Mouse (Mus musculus) adrenal gland, adult 8-10 months (tissue): ENCODE data around the gene Rasa1. TPM values are rescaled to one million over a fixed set of nuclear protein-coding genes. Genes with fewer than 3 reads are reported as not detected.

ENCODE experiments used
- DNase-seq: peaks from one replicate; pipeline ENCODE4 v3.0.0; 2022
- total RNA-seq, 4 experiments: library from RNA; stranded (reverse); gene quantifications; 2 replicates each; pipeline ENCODE4 v1.2.4; 2022

The Rasa1 gene
- total RNA-seq: 10 to 100 TPM; 37.0 to 51.7 (median 48.2) TPM

GRCm38 (mm10) chr13:85288843-85289713, at the start of gene Rasa1:
Gene Rasa1 (minus strand): TSS chr13:85289130.
- peak; percentile 93 for DNase-seq

- no peak for DNase-seq
These were observed 22.6 kb upstream of the Rasa1 start for GRCm38 (mm10) chr13:85311547-85311946.

GRCm38 (mm10) chr13:85310968-85311367, 22.0 kb upstream of the Rasa1 start:
- no peak for DNase-seq

GRCm38 (mm10) chr13:85310483-85310882, 21.6 kb upstream of the Rasa1 start:
- no peak for DNase-seq

GRCm38 (mm10) chr13:85306039-85306438, 17.1 kb upstream of the Rasa1 start:
- DNase-seq: no peak

GRCm38 (mm10) chr13:85290651-85291050, 1.7 kb upstream of the Rasa1 start:
- DNase-seq: no peak

GRCm38 (mm10) chr13:85288574-85288842, 422 bp downstream of the Rasa1 start:
- DNase-seq: no peak

- DNase-seq: peak; percentile 28
These were observed 905 bp downstream of the Rasa1 start for GRCm38 (mm10) chr13:85287876-85288573.

- no peak for DNase-seq
These were observed 6.3 kb downstream of the Rasa1 start for GRCm38 (mm10) chr13:85282626-85283025.

- DNase-seq: no peak
These were observed 10.0 kb downstream of the Rasa1 start for GRCm38 (mm10) chr13:85278951-85279350.

GRCm38 (mm10) chr13:85274572-85274971, 14.4 kb downstream of the Rasa1 start:
- DNase-seq: no peak

GRCm38 (mm10) chr13:85273788-85274187, 15.1 kb downstream of the Rasa1 start:
- DNase-seq: no peak

GRCm38 (mm10) chr13:85238760-85239159, 50.2 kb downstream of the Rasa1 start:
- no peak for DNase-seq

- DNase-seq: no peak
These were observed 70.3 kb downstream of the Rasa1 start for GRCm38 (mm10) chr13:85218656-85219055.

- DNase-seq: no peak
These were observed 78.6 kb downstream of the Rasa1 start for GRCm38 (mm10) chr13:85210353-85210752.

GRCm38 (mm10) chr13:85208656-85209055, 80.3 kb downstream of the Rasa1 start:
- DNase-seq: peak; percentile 10

GRCm38 (mm10) chr13:85207493-85207892, 81.4 kb downstream of the Rasa1 start:
- DNase-seq: no peak

GRCm38 (mm10) chr13:85191253-85191652, 97.7 kb downstream of the Rasa1 start:
- no peak for DNase-seq

- DNase-seq: peak; percentile 26
These were observed 99.2 kb downstream of the Rasa1 start for GRCm38 (mm10) chr13:85189644-85190121.

- DNase-seq: peak; percentile 91
These were observed 99.9 kb downstream of the Rasa1 start, which contains the start of gene Ccnh for GRCm38 (mm10) chr13:85188903-85189643. Gene Ccnh (plus strand): TSS chr13:85189408.
